Mouse (Mus musculus) heart, postnatal 0 days (tissue): ENCODE data around the gene Nebl. TPM values are rescaled to one million over a fixed set of nuclear protein-coding genes. Genes with fewer than 3 reads are reported as not detected.

Experiments used
- ATAC-seq: fragments of 200-750 bp; cut with Nextera tagmentation; 2 replicates; pipeline ENCODE4 v1.8.0; 2017; ENCODE audit warnings: low read depth, moderate number of reproducible peaks, moderate library complexity; ENCODE audit not compliant: insufficient read depth
- DNase-seq: peaks from one replicate; pipeline ENCODE4 v3.0.0-alpha.2; 2016; ENCODE audit warnings: low spot score
- H3K27ac ChIP-seq: fragments of 300-500 bp; sonication (generic); 2 replicates; pipeline ENCODE4 v1.5.1; 2014; ENCODE audit warnings: low read depth, mild to moderate bottlenecking
- H3K27me3 ChIP-seq: fragments of 300-500 bp; sonication (generic); 2 replicates; pipeline ENCODE4 v1.6.1; 2014; ENCODE audit warnings: low read length, mixed read lengths; ENCODE audit not compliant: control insufficient read depth, insufficient read depth
- H3K36me3 ChIP-seq: fragments of 300-500 bp; sonication (generic); replicated peaks from 2 replicates; pipeline ENCODE4 v1.6.1; 2014; ENCODE audit warnings: low read length, mixed read lengths; ENCODE audit not compliant: control insufficient read depth, insufficient read depth
- H3K4me1 ChIP-seq: fragments of 300-500 bp; sonication (generic); 2 replicates; pipeline ENCODE4 v1.6.1; 2014; ENCODE audit warnings: antibody characterized with exemption; ENCODE audit not compliant: control insufficient read depth, insufficient read depth
- H3K4me2 ChIP-seq: fragments of 300-500 bp; sonication (generic); 2 replicates; pipeline ENCODE4 v1.6.1; 2014; ENCODE audit warnings: low read depth, mild to moderate bottlenecking, low read length, moderate library complexity
- H3K4me3 ChIP-seq: fragments of 300-500 bp; sonication (generic); 2 replicates; pipeline ENCODE4 v1.5.1; 2014; ENCODE audit warnings: low read depth, low read length
- H3K9ac ChIP-seq: fragments of 300-500 bp; sonication (generic); replicated peaks from 2 replicates; pipeline ENCODE4 v1.6.1; 2014; ENCODE audit warnings: low read depth, low read length, mixed read lengths
- H3K9me3 ChIP-seq: fragments of 300-500 bp; sonication (generic); replicated peaks from 2 replicates; pipeline ENCODE4 v1.6.1; 2016; ENCODE audit warnings: low read length; ENCODE audit not compliant: control insufficient read depth
- CTCF ChIP-seq: IDR thresholded peaks from 2 replicates; pipeline ENCODE4 v1.5.1; 2016; ENCODE audit warnings: antibody characterized with exemption, control low read depth, low read depth
- EP300 ChIP-seq: IDR thresholded peaks from 2 replicates; pipeline ENCODE4 v1.6.1; 2016; ENCODE audit warnings: antibody characterized with exemption, low read depth
- WGBS: fragments of 180-500 bp; shearing (Covaris S2); extraction: QIAGEN DNeasy Blood & Tissue Kit; methylation state at CpG from one replicate; pipeline ENCODE4 v1.1.7; 2014; 5-methylcytosine and 5-hydroxymethylcytosine counted together
- polyA plus RNA-seq: library from polyadenylated mRNA; unstranded; fragments of >200 nt; fragmentation: Nextera tagmentation; extraction: Ambion mirVana; gene quantifications from 2 replicates; pipeline ENCODE4 v1.2.1, GENCODE M21; 2015
- total RNA-seq: library from RNA; depleted of rRNA; stranded (reverse); fragments of >200 nt; gene quantifications from 2 replicates; pipeline ENCODE4 v1.2.3, GENCODE M21; 2014; ENCODE audit warnings: low replicate concordance

Gene Nebl
- total and polyA plus RNA-seq, 2 experiments from 2014 or later = 184 to 292 TPM

DNA sequence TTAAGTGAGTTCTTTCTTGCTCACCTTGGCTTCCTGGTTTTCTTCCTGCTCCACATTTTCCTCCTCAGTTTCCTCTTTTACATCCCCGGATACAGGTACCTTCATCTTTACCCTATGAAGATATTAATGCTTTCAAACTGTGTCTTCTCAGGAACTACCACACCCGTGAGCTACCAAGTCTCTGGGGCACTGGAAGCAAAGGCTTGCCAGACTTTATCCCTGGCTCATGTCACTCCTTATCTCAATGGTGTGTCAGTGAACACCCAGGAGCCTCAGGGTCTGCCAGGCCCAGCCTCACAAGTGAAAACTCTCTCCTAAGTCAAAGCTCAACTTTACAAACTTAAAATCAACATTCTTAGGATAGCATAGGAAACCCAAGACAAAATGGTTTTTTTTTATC lies 270.8 kb downstream of the Nebl start:
- no peaks in the 10 kb centered on the region for H3K27me3 ChIP-seq
- H3K4me2 ChIP-seq = peak overlapping the region; percentile 67
- no peaks in the 10 kb centered on the region for H3K9me3 ChIP-seq
- 0 out of 2 replicates have a peak, but pooled peaks cover 2% of the 10 kb centered on the region for H3K36me3 ChIP-seq
- 18% methylated on average over 2 of the region's 2 CpGs for WGBS
- H3K9ac ChIP-seq = peak overlapping the region; percentile 73
- DNase-seq = peak; percentile 77
- H3K4me1 ChIP-seq = peaks cover 33% of the 10 kb centered on the region
- H3K27ac ChIP-seq = peak overlapping the region; percentile 93
- peak; percentile 88 for ATAC-seq
- TF ChIP-seq CTCF (no peak), EP300 (0 out of 2 replicates have a peak, but pooled peaks have one; percentile 27)
- H3K4me3 ChIP-seq = peak overlapping the region; percentile 57

- ATAC-seq (no peak), DNase-seq (no peak)
- H3K4me3 ChIP-seq = no peak overlapping the region
- TF ChIP-seq EP300 = no peak
- no peak for TF ChIP-seq CTCF
- no peaks in the 10 kb centered on the region for H3K27me3 ChIP-seq
- H3K9me3 ChIP-seq = no peaks in the 10 kb centered on the region
- H3K9ac ChIP-seq = no peak overlapping the region
- no peak overlapping the region for H3K4me2 ChIP-seq
- peaks cover 23% of the 10 kb centered on the region for H3K36me3 ChIP-seq
- H3K27ac ChIP-seq = no peak overlapping the region
- H3K4me1 ChIP-seq = peaks cover 31% of the 10 kb centered on the region
Observed at GRCm38 (mm10) chr2:17453676-17454075, 277.6 kb downstream of the Nebl start.

GRCm38 (mm10) chr2:17448341-17448740 lies 282.9 kb downstream of the Nebl start:
- Histone ChIP-seq H3K4me2 (no peak overlapping the region), H3K4me1 (no peaks in the 10 kb centered on the region), H3K36me3 (peaks cover 30% of the 10 kb centered on the region), H3K9ac (no peak overlapping the region), H3K27ac (no peak overlapping the region), H3K27me3 (no peaks in the 10 kb centered on the region), H3K4me3 (no peak overlapping the region), H3K9me3 (no peaks in the 10 kb centered on the region)
- TF ChIP-seq EP300 = no peak
- no peak for TF ChIP-seq CTCF
- DNase-seq (no peak), ATAC-seq (no peak)

DNA sequence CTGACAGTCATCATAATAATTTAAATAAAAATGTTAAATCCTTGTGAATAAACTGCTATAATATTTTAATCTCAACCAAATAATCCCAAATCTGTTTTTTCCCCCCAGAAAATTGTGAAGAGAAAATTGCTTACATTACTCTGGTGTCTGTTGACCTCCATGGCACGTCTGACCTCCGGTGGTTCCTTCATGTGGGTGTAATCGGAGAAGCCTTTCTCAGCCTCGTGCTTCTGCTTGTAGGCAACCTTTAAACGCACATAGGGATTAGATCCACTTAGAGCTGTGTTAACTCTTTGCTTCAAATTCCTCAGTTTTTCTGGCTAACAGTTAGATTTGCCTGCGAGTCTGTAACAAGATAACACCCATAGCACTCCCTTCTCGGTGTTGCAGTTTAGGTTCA lies 287.7 kb downstream of the Nebl start:
- 43% methylated on average over 7 of the region's 7 CpGs for WGBS
- H3K36me3 ChIP-seq = peaks cover 22% of the 10 kb centered on the region; the same call in 1 of the 2 replicates

GRCm38 (mm10) chr2:17438317-17438716 lies 292.9 kb downstream of the Nebl start:
- Histone ChIP-seq H3K9ac (no peak overlapping the region), H3K4me2 (no peak overlapping the region), H3K9me3 (no peaks in the 10 kb centered on the region), H3K27ac (no peak overlapping the region), H3K36me3 (peaks cover 23% of the 10 kb centered on the region), H3K4me1 (no peaks in the 10 kb centered on the region), H3K4me3 (no peak overlapping the region), H3K27me3 (no peaks in the 10 kb centered on the region)
- no peak for DNase-seq
- no peak for TF ChIP-seq CTCF
- TF ChIP-seq EP300 = no peak
- WGBS = 85% methylated on average over 1 of the region's 1 CpGs
- ATAC-seq = no peak

More for the DNA sequence above, 287.7 kb downstream of the Nebl start:
- H3K4me1 ChIP-seq = no peaks in the 10 kb centered on the region
- ATAC-seq (no peak), DNase-seq (no peak)
- no peak overlapping the region for H3K9ac ChIP-seq
- no peak overlapping the region for H3K27ac ChIP-seq
- no peak overlapping the region for H3K4me2 ChIP-seq
- TF ChIP-seq CTCF (no peak), EP300 (no peak)
- H3K4me3 ChIP-seq = no peak overlapping the region
- no peaks in the 10 kb centered on the region for H3K9me3 ChIP-seq
- H3K27me3 ChIP-seq = no peaks in the 10 kb centered on the region

- H3K9me3 ChIP-seq = no peaks in the 10 kb centered on the region
- 92% methylated on average over 10 of the region's 10 CpGs for WGBS
- H3K4me2 ChIP-seq = no peak overlapping the region
- no peak overlapping the region for H3K4me3 ChIP-seq
- H3K9ac ChIP-seq = no peak overlapping the region
- no peaks in the 10 kb centered on the region for H3K4me1 ChIP-seq
- H3K27me3 ChIP-seq = no peaks in the 10 kb centered on the region
- no peak for ATAC-seq
- H3K27ac ChIP-seq = no peak overlapping the region
- DNase-seq = no peak
- H3K36me3 ChIP-seq = peaks cover 19% of the 10 kb centered on the region
- TF ChIP-seq EP300 (no peak), CTCF (no peak)
Observed at GRCm38 (mm10) chr2:17436739-17437440, 294.4 kb downstream of the Nebl start.
